Comparison of ENCODE assay signal across 20 mouse cellular contexts in the genomic region with DNA sequence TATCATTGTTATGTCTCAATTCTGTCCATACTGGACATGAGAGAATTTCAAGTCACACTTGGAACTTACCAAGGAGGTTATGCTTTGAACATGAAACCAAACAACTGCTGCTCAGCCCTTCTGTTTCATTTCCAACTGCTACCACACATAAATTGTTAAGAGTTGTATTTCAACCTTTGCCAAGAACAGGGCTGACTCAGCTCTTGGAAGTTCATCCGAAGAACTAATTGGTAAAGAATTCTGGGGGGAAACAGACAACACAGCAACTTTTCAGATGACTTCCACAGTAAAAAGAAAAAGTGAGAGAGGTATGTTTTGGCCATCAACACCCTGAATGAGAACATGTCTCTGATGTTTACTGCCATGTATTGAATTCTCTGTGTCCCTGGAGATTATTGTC.
DNase-seq lines count a peak whose midpoint lies in the region; ATAC-seq and TF ChIP-seq lines count a peak whose summit lies in the region.
"Had no signal": no experiment of that assay in that cellular context is flagged by ENCODE, and none has a peak within 500 bp of the region (broad histone marks: within the 10 kb centered on the region; RNA-seq: fewer than 3 reads in every experiment).

No protein-coding gene starts in this region.

- no peak for TF ChIP-seq POLR2A in kidney, adult 2 months (IDR thresholded peaks at IDR 0.05; ENCODE audit: low read depth, low read length)
- no peak for TF ChIP-seq POLR2A in liver, adult 2 months (IDR thresholded peaks at IDR 0.05; ENCODE audit: extremely low read depth, insufficient read depth, low read length)

- H3K27ac ChIP-seq in kidney, adult 2 months (ENCODE audit: insufficient read depth, low read depth, low read length), result no peak overlapping the region
- no peak overlapping the region for H3K27ac ChIP-seq in kidney, embryonic 16.5 days (ENCODE audit: low read length)
- H3K27ac ChIP-seq in liver, adult 2 months (replicated peaks; ENCODE audit: insufficient read depth, low read depth, low read length), result no peak overlapping the region
- H3K27ac ChIP-seq: forebrain, embryonic 10.5 days; liver, embryonic 13.5 days; lung, embryonic 15.5 days had no signal

- no peak overlapping the region for H3K4me2 ChIP-seq in kidney, embryonic 16.5 days (replicated peaks; ENCODE audit: low read depth, low read length)
- H3K4me2 ChIP-seq: liver, embryonic 13.5 days; lung, embryonic 15.5 days had no signal

- no peaks in the 10 kb centered on the region for H3K9me3 ChIP-seq in kidney, embryonic 16.5 days (ENCODE audit: low read length)
- H3K9me3 ChIP-seq: forebrain, embryonic 10.5 days; liver, embryonic 13.5 days; lung, embryonic 15.5 days; megakaryocyte, embryonic 14.5 days had no signal

- WGBS in kidney, adult 2 months, result 37% methylated on average over 1 of the region's 1 CpGs
- 56% methylated on average over 1 of the region's 1 CpGs for WGBS in kidney, embryonic 16.5 days
- WGBS in liver, adult 2 months, result 52% methylated on average over 1 of the region's 1 CpGs

- H3K4me1 ChIP-seq in kidney, adult 2 months (ENCODE audit: control insufficient read depth, insufficient read depth, low read length), result peaks cover 3% of the 10 kb centered on the region; the same call in 1 of the 2 replicates
- no peaks in the 10 kb centered on the region for H3K4me1 ChIP-seq in kidney, embryonic 16.5 days (ENCODE audit: insufficient read depth, low read length)
- no peaks in the 10 kb centered on the region for H3K4me1 ChIP-seq in liver, adult 2 months (ENCODE audit: control insufficient read depth, insufficient read depth, low read length)
- H3K4me1 ChIP-seq: liver, embryonic 13.5 days; megakaryocyte, embryonic 14.5 days had no signal

- no peak for ATAC-seq in kidney, embryonic 16.5 days (ENCODE audit: low FRiP score, low TSS enrichment)
- ATAC-seq: forebrain, postnatal 0 days; hindbrain, embryonic 16.5 days; intestine, embryonic 16.5 days; midbrain, embryonic 16.5 days had no signal

- no peak overlapping the region for H3K4me3 ChIP-seq in kidney, adult 2 months (ENCODE audit: insufficient read depth, low read depth, low read length)
- H3K4me3 ChIP-seq in kidney, embryonic 16.5 days (ENCODE audit: low read length), result no peak overlapping the region
- H3K4me3 ChIP-seq in liver, adult 2 months (ENCODE audit: insufficient read depth, low read depth, low read length), result no peak overlapping the region
- H3K4me3 ChIP-seq: forebrain, embryonic 10.5 days; liver, embryonic 13.5 days; lung, embryonic 15.5 days; megakaryocyte, embryonic 14.5 days had no signal

- no peaks in the 10 kb centered on the region; the same call in 1 of the 2 replicates for H3K27me3 ChIP-seq in kidney, adult 2 months (replicated peaks; ENCODE audit: control insufficient read depth, insufficient read depth, low read length)
- H3K27me3 ChIP-seq in kidney, embryonic 16.5 days (ENCODE audit: insufficient read depth, low read length), result no peaks in the 10 kb centered on the region
- no peaks in the 10 kb centered on the region for H3K27me3 ChIP-seq in liver, adult 2 months (ENCODE audit: control insufficient read depth, insufficient read depth, low read length)
- H3K27me3 ChIP-seq: liver, embryonic 13.5 days; lung, embryonic 15.5 days; megakaryocyte, embryonic 14.5 days had no signal

- peak; percentile 2 for DNase-seq in adrenal gland, postnatal 10 days
- no peak for DNase-seq in adrenal gland, adult 8-10 months
- DNase-seq in kidney, adult 2 months, result peak; percentile 63
- peak; percentile 2 for DNase-seq in liver, adult 2 months (ENCODE audit: extremely low read depth, low read depth, low spot score)
- no peak for DNase-seq in liver
- peak; percentile 30 for DNase-seq in skeletal muscle tissue, adult 2 months (ENCODE audit: low read depth, low spot score)
- DNase-seq: cerebellum, adult 2 months; cerebellum, postnatal 36 days; forebrain, postnatal 0 days; liver, embryonic 13.5 days; right cerebral cortex, postnatal 14 days; thymus, postnatal 36 days had no signal

- TF ChIP-seq CTCF in kidney, adult 2 months (conservative IDR thresholded peaks at IDR 0.05; ENCODE audit: insufficient read depth, insufficient read length, low read depth, low read length), result no peak
- TF ChIP-seq CTCF in liver, adult 2 months (IDR thresholded peaks at IDR 0.05; ENCODE audit: low read depth, low read length), result no peak

- no peaks in the 10 kb centered on the region for H3K79me2 ChIP-seq in liver, adult 2 months (ENCODE audit: control insufficient read depth, insufficient read depth, low read length)

- H3K36me3 ChIP-seq in kidney, adult 2 months (ENCODE audit: control insufficient read depth, insufficient read depth, low read length), result no peaks in the 10 kb centered on the region
- H3K36me3 ChIP-seq in kidney, embryonic 16.5 days (ENCODE audit: insufficient read depth, low read length), result no peaks in the 10 kb centered on the region
- H3K36me3 ChIP-seq in liver, adult 2 months (ENCODE audit: control insufficient read depth, insufficient read depth, low read length), result no peaks in the 10 kb centered on the region
- H3K36me3 ChIP-seq: forebrain, embryonic 10.5 days; G1E; liver, embryonic 13.5 days; lung, embryonic 15.5 days had no signal

- H3K9ac ChIP-seq in kidney, embryonic 16.5 days (replicated peaks; ENCODE audit: low read length), result no peak overlapping the region
- no peak overlapping the region for H3K9ac ChIP-seq in liver, adult 2 months (ENCODE audit: low read depth, low read length)
- H3K9ac ChIP-seq: forebrain, postnatal 0 days; liver, embryonic 13.5 days; lung, embryonic 15.5 days had no signal

Comparison
In these comparisons a context has a peak if more than half of its experiments do, and no peak if none do; other contexts are left out.
1. DNase-seq: peak in adrenal gland, postnatal 10 days (single experiment), kidney, adult 2 months (single experiment), liver, adult 2 months (single experiment) and skeletal muscle tissue, adult 2 months (single experiment); none in adrenal gland, adult 8-10 months (single experiment) and liver (single experiment).